Mouse (Mus musculus) mouse embryonic stem cell (cell line): Measurements from ENCODE around the gene Galnt12.

Source experiments
- in situ Hi-C, 2 experiments: fragments of 300-500 bp; cut with MboI; formaldehyde crosslinking; loops; 1 replicate in 1 of 2; 3 replicates in 1 of 2; pipeline ENCODE4 v1.14.3; 2019 to 2020; ENCODE audit warnings: low sequenced_read_pairs in 2 of 2, low pct_unique_long_range_greater_than_20kb in 1 of 2, mixed read lengths in 1 of 2; ENCODE audit not compliant: unreplicated experiment in 1 of 2

Galnt12 gene

GRCm38 (mm10) chr4:47088671-47089070, 3.0 kb upstream of the Galnt12 start:
- in situ Hi-C loops, result no loop called here

GRCm38 (mm10) chr4:47092387-47093021, 795 bp downstream of the Galnt12 start:
- in situ Hi-C loops, result no loop called here

GRCm38 (mm10) chr4:47093161-47093560, 1.5 kb downstream of the Galnt12 start:
- in situ Hi-C loops, result no loop called here

- in situ Hi-C loops, result no loop called here
Observed at GRCm38 (mm10) chr4:47093647-47094046, 1.9 kb downstream of the Galnt12 start.

- in situ Hi-C loops, result no loop called here
Observed at GRCm38 (mm10) chr4:47103561-47103960, 11.9 kb downstream of the Galnt12 start.

- in situ Hi-C loops, result no loop called here
Observed at GRCm38 (mm10) chr4:47111885-47112284, 20.2 kb downstream of the Galnt12 start.

- in situ Hi-C loops, result no loop called here
Observed at GRCm38 (mm10) chr4:47112560-47112959, 20.9 kb downstream of the Galnt12 start.

GRCm38 (mm10) chr4:47122051-47122706, 30.5 kb downstream of the Galnt12 start:
- in situ Hi-C loops, result no loop called here

GRCm38 (mm10) chr4:47124140-47124711, 32.5 kb downstream of the Galnt12 start:
- in situ Hi-C loops, result no loop called here

- in situ Hi-C loops, result no loop called here
Observed at GRCm38 (mm10) chr4:47128515-47128914, 36.8 kb downstream of the Galnt12 start.

- in situ Hi-C loops, result no loop called here
Observed at GRCm38 (mm10) chr4:47129572-47129971, 37.9 kb downstream of the Galnt12 start.

GRCm38 (mm10) chr4:47130111-47131050, 38.7 kb downstream of the Galnt12 start:
- in situ Hi-C loops, result no loop called here

- in situ Hi-C loops, result no loop called here
Observed at GRCm38 (mm10) chr4:47131931-47132330, 40.2 kb downstream of the Galnt12 start.

GRCm38 (mm10) chr4:47132413-47132812, 40.7 kb downstream of the Galnt12 start:
- in situ Hi-C loops, result no loop called here

GRCm38 (mm10) chr4:47136699-47137101, 45.0 kb downstream of the Galnt12 start:
- in situ Hi-C loops, result no loop called here

GRCm38 (mm10) chr4:47137479-47137878, 45.8 kb downstream of the Galnt12 start:
- in situ Hi-C loops, result no loop called here

- in situ Hi-C loops, result no loop called here
Observed at GRCm38 (mm10) chr4:47138411-47138810, 46.7 kb downstream of the Galnt12 start.

- in situ Hi-C loops, result no loop called here
Observed at GRCm38 (mm10) chr4:47138967-47139777, 47.5 kb downstream of the Galnt12 start.
